Mouse (Mus musculus) layer of hippocampus, postnatal 14 days (tissue): ENCODE data around the gene Ppp1r26. TPM values are rescaled to one million over a fixed set of nuclear protein-coding genes. Genes with fewer than 3 reads are reported as not detected.
A peak's percentile ranks its signal among the peaks of the same experiment; 100 is the strongest.
"Not testable (repeated sequence)": the region's sequence is repeated elsewhere in the genome, so short reads cannot be mapped to it uniquely, and the experiment has no call there.

Experiments
- DNase-seq, 2 experiments: peaks; one replicate each; pipeline ENCODE4 v3.0.0; 2021 to 2022; ENCODE audit warnings: low spot score in 2 of 2, mixed read lengths in 1 of 2
- total RNA-seq, 2 experiments: library from RNA; stranded (reverse); gene quantifications; 2 replicates each; pipeline ENCODE4 v1.2.3; 2021

Gene Ppp1r26
- total RNA-seq, 2 experiments from 2014 or later = 14.1 to 15.4 TPM

DNA sequence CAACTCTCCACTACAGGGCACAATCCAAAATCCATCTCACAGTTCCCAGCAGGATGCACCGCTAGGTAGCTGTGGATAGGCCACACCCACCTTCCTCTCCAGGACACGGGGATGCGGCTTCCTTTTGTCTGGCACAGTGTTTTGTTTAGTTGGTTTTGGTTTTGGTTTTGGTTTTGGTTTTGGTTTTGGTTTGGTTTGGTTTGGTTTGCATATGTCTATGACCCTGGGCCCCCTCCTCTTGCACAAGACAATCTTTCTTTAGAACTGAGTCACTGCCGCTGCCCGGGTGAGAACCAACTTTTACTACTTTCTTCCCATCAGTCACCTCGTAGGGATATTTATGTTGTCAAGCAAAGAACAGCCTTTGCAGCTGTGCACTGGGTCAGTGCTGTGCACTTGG is 5.8 kb upstream of the Ppp1r26 start:
- no peak for DNase-seq

DNA sequence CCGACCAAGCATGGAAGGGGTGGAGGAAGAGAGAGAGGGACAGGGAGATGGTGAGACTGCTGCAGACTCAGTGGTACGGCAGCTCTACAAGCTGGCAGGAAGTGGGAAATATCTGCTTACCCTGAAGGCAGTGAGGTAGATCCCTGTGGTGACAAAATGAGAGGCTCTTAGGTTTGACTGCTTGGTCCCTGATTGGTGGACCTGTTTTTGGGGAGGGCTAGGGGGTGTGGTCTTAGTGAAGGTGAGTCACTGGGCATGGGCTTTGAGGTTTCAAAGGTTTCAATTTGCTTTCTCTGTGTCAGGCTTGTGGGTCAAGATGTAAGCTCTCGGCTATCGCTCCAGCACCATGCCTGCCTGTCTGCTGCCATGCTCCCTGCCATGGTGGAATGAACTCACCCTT is 1.5 kb upstream of the Ppp1r26 start:
- no peak for DNase-seq

DNA sequence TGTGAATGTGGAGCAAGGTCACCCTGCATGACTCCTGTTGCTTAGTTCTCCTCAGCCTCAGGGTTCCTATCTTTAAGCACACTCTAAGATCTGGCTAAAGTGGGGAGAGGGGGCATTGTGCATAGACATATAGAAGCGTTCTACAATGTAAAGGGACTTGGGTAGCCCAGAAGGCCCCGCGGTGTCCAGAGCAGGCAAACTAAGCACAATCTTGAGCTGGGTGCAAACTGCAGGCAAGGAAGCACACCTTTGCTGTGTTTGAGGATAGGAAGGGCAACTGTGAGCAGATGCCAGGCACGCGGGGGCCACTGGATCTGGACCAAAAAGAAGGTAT is 452 bp upstream of the Ppp1r26 start:
- no peak for DNase-seq

GRCm38 (mm10) chr2:28447315-28447670 is 693 bp downstream of the Ppp1r26 start:
- DNase-seq = no peak

- no peak for DNase-seq
Observed at GRCm38 (mm10) chr2:28451663-28452062, 5.1 kb downstream of the Ppp1r26 start.

DNA sequence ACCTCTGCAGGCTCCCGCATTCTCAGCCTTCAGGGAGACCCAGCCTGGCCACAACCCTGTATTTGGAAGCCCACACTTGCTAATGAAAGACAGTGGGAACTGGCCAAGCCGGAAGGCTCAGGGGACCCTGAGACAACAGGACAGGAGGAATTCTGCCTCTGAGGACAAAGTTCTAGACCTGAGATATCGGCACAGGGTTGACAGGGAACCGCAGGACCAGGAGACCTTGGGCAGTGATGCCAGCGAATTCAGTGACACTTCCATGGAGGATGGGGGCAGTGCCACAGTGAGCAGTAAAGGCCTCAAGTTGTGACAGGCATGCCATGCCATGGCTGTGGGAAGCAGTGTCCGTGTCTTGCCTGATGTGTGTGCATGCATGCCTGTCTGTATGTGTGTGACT is 6.9 kb downstream of the Ppp1r26 start:
- DNase-seq = no peak

- DNase-seq = peak in 1 of 2 experiments; percentile 42
Observed at GRCm38 (mm10) chr2:28456616-28457015, 10.0 kb downstream of the Ppp1r26 start.

DNA sequence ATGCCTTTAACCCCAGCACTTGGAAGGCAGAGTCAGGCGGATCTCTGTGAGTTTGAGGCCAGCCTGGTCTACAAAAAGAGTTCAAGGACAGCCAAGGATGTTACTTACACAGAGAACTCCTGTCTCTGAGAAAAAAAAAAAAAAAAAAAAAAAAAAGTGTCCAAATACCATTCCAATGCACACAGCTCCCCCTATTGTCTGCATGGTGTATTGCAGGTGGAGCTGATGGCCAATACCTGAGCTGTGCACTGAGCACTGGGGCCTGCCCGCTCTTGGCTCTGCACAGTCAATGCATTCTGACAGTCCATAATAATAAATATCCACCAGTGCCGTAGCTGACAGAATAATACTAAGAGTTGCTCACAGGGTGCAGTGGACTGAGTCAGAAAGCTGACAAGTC is 17.3 kb downstream of the Ppp1r26 start:
- peak; percentile 50 to 52 for DNase-seq

DNA sequence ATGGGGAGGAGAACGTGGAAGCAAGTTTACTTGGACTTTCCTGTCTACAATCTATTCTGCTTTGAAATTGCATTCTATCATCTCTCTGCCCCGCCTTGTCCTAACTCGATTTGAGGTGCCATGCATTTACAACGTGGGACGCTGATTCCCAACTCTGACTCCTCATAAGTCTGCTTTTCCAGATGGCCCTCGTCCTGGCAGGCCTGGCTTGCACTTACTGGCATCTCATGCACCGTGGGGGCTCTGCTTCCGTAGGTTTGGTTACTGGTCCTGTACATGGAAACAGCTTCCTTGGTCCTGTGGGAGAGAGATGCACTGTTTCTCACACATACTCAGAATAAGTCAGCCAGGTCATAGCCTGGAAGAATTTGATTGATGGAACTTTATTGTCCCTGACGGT is 18.3 kb downstream of the Ppp1r26 start:
- no peak for DNase-seq

GRCm38 (mm10) chr2:28465836-28466518 is 19.4 kb downstream of the Ppp1r26 start, which contains the start of gene 1700007K13Rik:
Gene 1700007K13Rik, minus strand, starts transcription at chr2:28466332.
- DNase-seq = peak; percentile 46 to 59

- peak; percentile 74 to 84 for DNase-seq
Observed at GRCm38 (mm10) chr2:28467860-28468485, 21.4 kb downstream of the Ppp1r26 start, which contains the start of gene Mrps2. Gene Mrps2, plus strand, starts transcription at chr2:28468066.

DNA sequence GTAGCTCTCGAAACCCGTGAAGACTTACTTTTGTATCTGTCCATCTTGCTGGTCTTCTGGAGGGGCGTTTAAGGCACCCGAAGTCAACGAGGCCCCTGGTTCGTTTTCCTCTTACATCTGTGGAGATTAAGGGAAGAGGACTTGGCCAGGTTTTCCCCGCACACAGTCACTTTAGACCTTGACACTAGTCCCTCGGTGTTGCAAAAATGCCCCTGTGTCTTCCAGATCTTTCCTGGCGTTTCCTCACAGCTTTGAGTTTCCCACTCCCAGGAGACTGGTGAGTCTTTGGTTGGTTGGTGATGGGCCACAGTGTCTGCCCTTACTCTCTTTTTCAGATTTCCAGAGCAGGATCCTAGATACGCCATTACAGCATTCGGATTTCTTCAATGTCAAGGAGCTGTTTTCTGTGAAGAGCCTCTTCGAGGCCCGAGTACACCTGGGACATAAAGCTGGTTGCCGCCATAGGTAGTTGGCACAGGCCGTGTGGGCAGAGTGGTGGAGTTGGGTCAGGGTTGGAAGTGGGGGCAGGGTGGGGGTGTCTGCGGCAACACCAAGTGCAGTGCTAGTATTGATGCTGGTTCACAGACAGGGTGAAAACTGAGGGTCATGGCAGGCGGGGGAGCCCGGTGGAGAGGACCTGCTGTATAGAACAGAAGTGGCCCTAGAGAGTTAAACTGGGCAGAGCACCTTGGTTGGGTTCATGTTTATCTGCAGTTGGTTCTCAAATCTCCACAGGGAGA is 22.1 kb downstream of the Ppp1r26 start:
- DNase-seq = no peak

- DNase-seq = no peak
Observed at GRCm38 (mm10) chr2:28469461-28469860, 22.9 kb downstream of the Ppp1r26 start.

GRCm38 (mm10) chr2:28470591-28470990 is 24.0 kb downstream of the Ppp1r26 start:
- DNase-seq = no peak

DNA sequence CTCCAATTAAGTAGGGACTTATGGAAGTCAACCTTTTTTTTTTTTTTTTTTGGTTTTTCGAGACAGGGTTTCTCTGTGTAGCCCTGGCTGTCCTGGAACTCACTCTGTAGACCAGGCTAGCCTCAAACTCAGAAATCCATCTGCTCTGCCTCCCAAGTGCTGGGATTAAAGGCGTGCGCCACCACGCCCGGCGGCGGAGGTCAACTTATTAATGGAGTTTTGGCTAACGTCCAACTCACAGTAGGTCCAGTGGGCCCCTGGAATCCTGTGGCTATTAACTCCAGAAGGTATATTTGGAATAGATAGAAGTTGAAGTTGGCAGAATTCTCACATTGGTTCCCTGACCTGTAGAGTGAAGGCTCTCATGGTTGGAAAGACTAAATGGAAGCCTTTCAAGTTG is 25.4 kb downstream of the Ppp1r26 start:
- not testable (repeated sequence) for DNase-seq

DNA sequence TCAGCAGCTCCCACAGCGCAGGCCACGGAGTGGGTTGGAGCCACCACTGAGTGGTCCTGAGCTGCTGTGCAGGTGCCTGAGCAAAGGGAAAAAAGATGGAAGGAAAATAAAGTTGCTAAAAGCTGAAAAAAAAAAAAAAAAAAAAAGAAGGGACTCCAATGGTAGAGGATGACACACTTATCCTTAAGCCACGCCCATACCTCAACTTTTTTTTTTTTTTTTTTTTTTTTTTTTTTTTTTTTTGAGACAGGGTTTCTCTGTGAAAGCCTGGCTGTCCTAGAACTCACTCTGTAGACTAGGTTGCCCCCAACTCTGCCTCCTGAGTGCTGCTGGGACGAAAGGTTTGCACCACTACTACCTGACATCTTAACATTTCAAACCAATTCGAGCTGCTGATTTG is 31.4 kb downstream of the Ppp1r26 start:
- DNase-seq = not testable (repeated sequence)

DNA sequence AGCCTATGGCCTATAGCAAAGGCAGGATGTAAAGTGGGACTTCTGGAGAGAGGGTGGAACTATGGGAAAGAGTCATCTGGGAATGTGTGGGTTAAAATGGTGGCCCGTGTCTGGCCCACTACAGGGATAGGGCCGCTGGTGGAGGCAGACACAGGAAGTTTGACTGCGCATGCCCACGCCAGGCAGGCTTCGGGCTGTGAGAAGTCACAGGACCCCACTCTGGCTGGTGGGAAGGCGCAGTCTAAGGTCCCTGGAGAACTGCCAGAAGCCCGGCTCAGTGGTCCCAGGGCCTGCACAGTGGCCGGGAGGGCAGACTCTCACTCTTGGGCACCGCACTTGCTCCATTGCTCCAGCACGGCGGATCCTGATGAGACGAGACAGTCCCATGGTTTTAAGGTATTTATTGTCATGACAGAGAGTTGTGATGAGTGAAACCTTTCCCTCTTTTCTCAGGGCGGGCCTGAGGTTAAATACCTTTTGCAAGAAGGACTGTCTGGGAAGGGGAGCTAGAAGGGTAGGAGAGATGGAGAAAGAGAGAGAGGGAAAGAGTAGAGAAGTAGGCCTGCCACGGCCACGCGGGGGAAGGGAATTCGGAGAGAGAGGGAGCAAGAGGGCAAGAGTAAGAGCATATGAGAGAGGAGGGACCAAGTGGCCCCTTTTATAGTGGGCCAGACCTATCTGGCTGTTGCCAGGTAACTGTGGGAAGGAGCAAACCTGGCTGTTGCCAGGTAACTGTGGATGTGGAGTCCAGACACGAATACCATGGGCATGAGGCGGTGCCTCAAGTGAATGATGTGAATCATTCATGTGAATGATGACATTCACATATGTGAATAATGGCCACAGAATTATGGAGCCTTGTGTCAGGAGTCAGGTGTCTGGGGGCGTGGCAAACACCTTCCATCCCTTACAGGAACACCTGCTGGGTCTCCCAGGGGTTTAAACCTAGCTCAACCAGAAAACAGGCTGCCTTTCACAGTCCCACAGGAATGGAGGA is 32.9 kb downstream of the Ppp1r26 start:
- no peak for DNase-seq

DNA sequence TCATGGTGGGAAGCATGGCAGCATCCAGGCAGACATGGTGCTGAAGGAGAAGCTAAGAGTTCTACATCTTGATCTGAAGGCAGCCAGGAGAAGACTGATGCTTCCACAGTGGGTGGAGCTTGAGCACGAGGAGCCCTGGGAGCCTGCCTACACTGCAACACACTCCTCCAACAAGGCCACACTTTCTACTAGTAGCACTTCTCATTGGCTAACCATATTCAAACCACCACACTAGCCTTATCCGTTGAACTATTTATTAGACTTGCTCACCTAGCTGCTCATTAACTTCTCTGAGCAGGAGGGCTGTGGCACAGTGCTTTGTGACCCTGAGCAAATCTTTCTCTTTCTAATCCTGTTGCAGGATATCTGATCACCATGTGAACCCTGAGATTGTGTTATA is 37.3 kb downstream of the Ppp1r26 start:
- DNase-seq = no peak

GRCm38 (mm10) chr2:28494521-28494920 is 47.9 kb downstream of the Ppp1r26 start:
- no peak for DNase-seq

GRCm38 (mm10) chr2:28495207-28495756 is 48.7 kb downstream of the Ppp1r26 start:
- peak in 1 of 2 experiments; percentile 44 for DNase-seq
